Mouse (Mus musculus): ENCODE results near the gene Cyp2t4. TPM values are rescaled to one million over a fixed set of nuclear protein-coding genes. Genes with fewer than 3 reads are reported as not detected.
A peak's percentile ranks its signal among the peaks of the same experiment; 100 is the strongest.

The Cyp2t4 gene
- total RNA-seq, 2 experiments from 2014 or later, result not detected

- intact Hi-C loops (cut with DNase I), result no loop called here
- no peak for DNase-seq (ENCODE audit: low spot score in 2 of 2)
Observed at GRCm38 (mm10) chr7:27158171-27158570, 4.7 kb downstream of the Cyp2t4 start.

- DNase-seq (ENCODE audit: low spot score in 2 of 2), result no peak
- intact Hi-C loops (cut with DNase I), result no loop called here
Observed at GRCm38 (mm10) chr7:27159256-27159655, 5.7 kb downstream of the Cyp2t4 start.

GRCm38 (mm10) chr7:27159882-27160281, 6.4 kb downstream of the Cyp2t4 start:
- DNase-seq (ENCODE audit: low spot score in 2 of 2), result peak; percentile 91 to 97
- intact Hi-C loops (cut with DNase I), result no loop called here

- DNase-seq (ENCODE audit: low spot score in 2 of 2), result no peak
- intact Hi-C loops (cut with DNase I), result no loop called here
Observed at GRCm38 (mm10) chr7:27160921-27161320, 7.4 kb downstream of the Cyp2t4 start.

- DNase-seq (ENCODE audit: low spot score in 2 of 2), result no peak
- intact Hi-C loops (cut with DNase I), result no loop called here
Observed at GRCm38 (mm10) chr7:27161744-27162143, 8.2 kb downstream of the Cyp2t4 start.

- intact Hi-C loops (cut with DNase I), result no loop called here
- no peak for DNase-seq (ENCODE audit: low spot score in 2 of 2)
Observed at GRCm38 (mm10) chr7:27162780-27163449, 9.4 kb downstream of the Cyp2t4 start.

- DNase-seq (ENCODE audit: low spot score in 2 of 2), result no peak
- intact Hi-C loops (cut with DNase I), result no loop called here
Observed at GRCm38 (mm10) chr7:27163450-27163805, 9.9 kb downstream of the Cyp2t4 start.

- DNase-seq (ENCODE audit: low spot score in 2 of 2), result no peak
- intact Hi-C loops (cut with DNase I), result no loop called here
Observed at GRCm38 (mm10) chr7:27164112-27164947, 10.8 kb downstream of the Cyp2t4 start.

- no peak for DNase-seq (ENCODE audit: low spot score in 2 of 2)
- intact Hi-C loops (cut with DNase I), result no loop called here
Observed at GRCm38 (mm10) chr7:27165007-27165655, 11.6 kb downstream of the Cyp2t4 start.

GRCm38 (mm10) chr7:27165696-27166095, 12.2 kb downstream of the Cyp2t4 start:
- intact Hi-C loops (cut with DNase I), result no loop called here
- no peak for DNase-seq (ENCODE audit: low spot score in 2 of 2)

GRCm38 (mm10) chr7:27166229-27166613, 12.7 kb downstream of the Cyp2t4 start:
- intact Hi-C loops (cut with DNase I), result no loop called here
- peak; percentile 72 to 74 for DNase-seq (ENCODE audit: low spot score in 2 of 2)

GRCm38 (mm10) chr7:27166614-27167474, 13.3 kb downstream of the Cyp2t4 start, which contains the start of gene Egln2:
Gene Egln2 (minus strand): TSS chr7:27166802.
- DNase-seq (ENCODE audit: low spot score in 2 of 2), result peak; percentile 96
- intact Hi-C loops (cut with DNase I), result no loop called here

GRCm38 (mm10) chr7:27167475-27168094, 14.1 kb downstream of the Cyp2t4 start:
- no peak for DNase-seq (ENCODE audit: low spot score in 2 of 2)
- intact Hi-C loops (cut with DNase I), result no loop called here

GRCm38 (mm10) chr7:27168371-27168770, 14.9 kb downstream of the Cyp2t4 start:
- intact Hi-C loops (cut with DNase I), result no loop called here

GRCm38 (mm10) chr7:27170981-27171380, 17.5 kb downstream of the Cyp2t4 start:
- DNase-seq (ENCODE audit: low spot score in 2 of 2), result no peak
- intact Hi-C loops (cut with DNase I), result no loop called here

More at GRCm38 (mm10) chr7:27168371-27168770, 14.9 kb downstream of the Cyp2t4 start:
- DNase-seq (ENCODE audit: low spot score in 2 of 2), result no peak

GRCm38 (mm10) chr7:27174496-27174895, 21.0 kb downstream of the Cyp2t4 start:
- intact Hi-C loops (cut with DNase I), result no loop called here
- DNase-seq (ENCODE audit: low spot score in 2 of 2), result no peak

- no peak for DNase-seq (ENCODE audit: low spot score in 2 of 2)
- intact Hi-C loops (cut with DNase I), result no loop called here
Observed at GRCm38 (mm10) chr7:27174896-27175295, 21.4 kb downstream of the Cyp2t4 start.

GRCm38 (mm10) chr7:27177942-27178323, 24.4 kb downstream of the Cyp2t4 start:
- DNase-seq (ENCODE audit: low spot score in 2 of 2), result no peak
- intact Hi-C loops (cut with DNase I), result no loop called here

All from left cerebral cortex, postnatal 14 days (tissue).